Mouse (Mus musculus) megakaryocyte, embryonic 14.5 days (primary cell): ENCODE results near the gene Nup88. TPM values are rescaled to one million over a fixed set of nuclear protein-coding genes. Genes with fewer than 3 reads are reported as not detected.

Experiments
- H3K27me3 ChIP-seq: replicated peaks from 2 replicates; pipeline ENCODE3; 2012; ENCODE audit warnings: inconsistent platforms
- H3K36me3 ChIP-seq: replicated peaks from 2 replicates; pipeline ENCODE3; 2012; ENCODE audit warnings: low read length, inconsistent platforms, mixed read lengths
- H3K4me1 ChIP-seq: 2 replicates; pipeline ENCODE4 v1.6.1; 2012; ENCODE audit warnings: inconsistent platforms
- H3K4me3 ChIP-seq: replicated peaks from 2 replicates; pipeline ENCODE3; 2012; ENCODE audit warnings: moderate library complexity, mild to moderate bottlenecking, inconsistent platforms
- H3K9me3 ChIP-seq: 2 replicates; pipeline ENCODE4 v1.6.1; 2012; ENCODE audit warnings: inconsistent platforms
- FLI1 ChIP-seq: IDR thresholded peaks from 2 replicates; pipeline ENCODE4 v1.6.1; 2012; ENCODE audit warnings: low read length, inconsistent platforms, mixed read lengths
- GATA1 ChIP-seq: IDR thresholded peaks from 3 replicates; pipeline ENCODE4 v1.6.1; 2012; ENCODE audit warnings: mixed read lengths, low read length, inconsistent platforms, borderline replicate concordance
- polyA plus RNA-seq: library from polyadenylated mRNA; stranded (reverse); fragments of >175 nt; gene quantifications from 2 replicates; pipeline ENCODE4 v1.2.3, GENCODE M21; 2012; ENCODE audit warnings: low replicate concordance; ENCODE audit not compliant: insufficient read depth

Gene Nup88
- polyA plus RNA-seq, 1 experiment: 21.9 TPM

- H3K9me3 ChIP-seq: no peaks in the 10 kb centered on the region
- H3K27me3 ChIP-seq: no peaks in the 10 kb centered on the region
- no peak for TF ChIP-seq FLI1
- TF ChIP-seq GATA1: no peak
- H3K4me1 ChIP-seq: peaks cover 34% of the 10 kb centered on the region
- H3K36me3 ChIP-seq: peaks cover 55% of the 10 kb centered on the region
- peak overlapping the region; percentile 95 for H3K4me3 ChIP-seq
These were observed 34.0 kb upstream of the Nup88 start for GRCm38 (mm10) chr11:71003611-71004315.

- Histone ChIP-seq H3K36me3 (peaks cover 57% of the 10 kb centered on the region), H3K9me3 (no peaks in the 10 kb centered on the region), H3K4me1 (peaks cover 29% of the 10 kb centered on the region), H3K27me3 (no peaks in the 10 kb centered on the region), H3K4me3 (no peak overlapping the region)
- no peak for TF ChIP-seq FLI1
- no peak for TF ChIP-seq GATA1
These were observed 31.4 kb upstream of the Nup88 start for GRCm38 (mm10) chr11:71001167-71001566.

- TF ChIP-seq FLI1 (no peak), GATA1 (no peak)
- H3K36me3 ChIP-seq: peaks cover 77% of the 10 kb centered on the region
These were observed 12.9 kb upstream of the Nup88 start, which contains the start of gene C1qbp for GRCm38 (mm10) chr11:70982557-70983228. Gene C1qbp (minus strand): TSS chr11:70983026.

GRCm38 (mm10) chr11:70982030-70982429 is 12.3 kb upstream of the Nup88 start:
- Histone ChIP-seq H3K4me3 (peak overlapping the region; percentile 98), H3K27me3 (no peaks in the 10 kb centered on the region), H3K4me1 (peaks cover 46% of the 10 kb centered on the region), H3K9me3 (no peaks in the 10 kb centered on the region), H3K36me3 (peaks cover 77% of the 10 kb centered on the region)
- TF ChIP-seq FLI1 (no peak), GATA1 (no peak)

More at GRCm38 (mm10) chr11:70982557-70983228, 12.9 kb upstream of the Nup88 start, which contains the start of gene C1qbp:
- Histone ChIP-seq H3K4me1 (peaks cover 48% of the 10 kb centered on the region), H3K9me3 (no peaks in the 10 kb centered on the region), H3K27me3 (no peaks in the 10 kb centered on the region), H3K4me3 (peak within 1 kb of the TSS; percentile 98)

GRCm38 (mm10) chr11:70980751-70981510 is 11.2 kb upstream of the Nup88 start:
- Histone ChIP-seq H3K9me3 (no peaks in the 10 kb centered on the region), H3K4me3 (peak overlapping the region; percentile 44), H3K4me1 (peaks cover 38% of the 10 kb centered on the region), H3K36me3 (peaks cover 77% of the 10 kb centered on the region), H3K27me3 (no peaks in the 10 kb centered on the region)
- TF ChIP-seq GATA1 (no peak), FLI1 (no peak)

- Histone ChIP-seq H3K36me3 (peaks cover 77% of the 10 kb centered on the region), H3K4me1 (peaks cover 40% of the 10 kb centered on the region)
These were observed 10.5 kb upstream of the Nup88 start for GRCm38 (mm10) chr11:70980232-70980631.

GRCm38 (mm10) chr11:70977293-70977692 is 7.5 kb upstream of the Nup88 start:
- TF ChIP-seq FLI1: no peak
- TF ChIP-seq GATA1: no peak
- H3K27me3 ChIP-seq: no peaks in the 10 kb centered on the region
- peaks cover 47% of the 10 kb centered on the region for H3K4me1 ChIP-seq
- H3K9me3 ChIP-seq: no peaks in the 10 kb centered on the region
- H3K36me3 ChIP-seq: peaks cover 93% of the 10 kb centered on the region
- no peak overlapping the region for H3K4me3 ChIP-seq

More at GRCm38 (mm10) chr11:70980232-70980631, 10.5 kb upstream of the Nup88 start:
- Histone ChIP-seq H3K27me3 (no peaks in the 10 kb centered on the region), H3K4me3 (no peak overlapping the region), H3K9me3 (no peaks in the 10 kb centered on the region)
- TF ChIP-seq GATA1: no peak
- no peak for TF ChIP-seq FLI1

GRCm38 (mm10) chr11:70975193-70975592 is 5.4 kb upstream of the Nup88 start:
- TF ChIP-seq FLI1 (no peak), GATA1 (no peak)
- peaks cover 42% of the 10 kb centered on the region for H3K4me1 ChIP-seq
- H3K36me3 ChIP-seq: peaks cover 91% of the 10 kb centered on the region
- H3K9me3 ChIP-seq: no peaks in the 10 kb centered on the region
- H3K4me3 ChIP-seq: no peak overlapping the region
- H3K27me3 ChIP-seq: no peaks in the 10 kb centered on the region

GRCm38 (mm10) chr11:70973947-70974346 is 4.2 kb upstream of the Nup88 start:
- Histone ChIP-seq H3K9me3 (no peaks in the 10 kb centered on the region), H3K4me3 (no peak overlapping the region), H3K27me3 (no peaks in the 10 kb centered on the region), H3K36me3 (peaks cover 79% of the 10 kb centered on the region), H3K4me1 (peaks cover 38% of the 10 kb centered on the region)
- no peak for TF ChIP-seq FLI1
- TF ChIP-seq GATA1: no peak
